Mouse (Mus musculus) limb, embryonic 15.5 days (tissue): ENCODE measurements around the gene Mum1. TPM values are rescaled to one million over a fixed set of nuclear protein-coding genes. Genes with fewer than 3 reads are reported as not detected.

Experiments
- ATAC-seq: fragments of 200-750 bp; cut with Nextera tagmentation; 2 replicates; pipeline ENCODE4 v1.8.0; 2017; ENCODE audit warnings: low read depth, moderate TSS enrichment; ENCODE audit not compliant: insufficient number of reproducible peaks, low FRiP score, low TSS enrichment
- H3K27ac ChIP-seq: fragments of 300-500 bp; sonication (generic); 2 replicates; pipeline ENCODE4 v1.5.1; 2015; ENCODE audit warnings: moderate library complexity, mild to moderate bottlenecking, inconsistent platforms
- H3K27me3 ChIP-seq: fragments of 300-500 bp; sonication (generic); 2 replicates; pipeline ENCODE4 v1.6.1; 2015; ENCODE audit warnings: inconsistent platforms
- H3K36me3 ChIP-seq: fragments of 300-500 bp; sonication (generic); 2 replicates; pipeline ENCODE4 v1.6.1; 2015; ENCODE audit warnings: inconsistent platforms
- H3K4me1 ChIP-seq: fragments of 300-500 bp; sonication (generic); 2 replicates; pipeline ENCODE4 v1.6.1; 2015; ENCODE audit warnings: inconsistent platforms
- H3K4me2 ChIP-seq: fragments of 300-500 bp; sonication (generic); 2 replicates; pipeline ENCODE4 v1.6.1; 2015; ENCODE audit warnings: mild to moderate bottlenecking, inconsistent platforms
- H3K4me3 ChIP-seq: fragments of 300-500 bp; sonication (generic); 2 replicates; pipeline ENCODE4 v1.5.1; 2015; ENCODE audit warnings: mild to moderate bottlenecking, inconsistent platforms
- H3K9ac ChIP-seq: fragments of 300-500 bp; sonication (generic); 2 replicates; pipeline ENCODE4 v1.6.1; 2015; ENCODE audit warnings: inconsistent platforms
- H3K9me3 ChIP-seq: fragments of 300-500 bp; sonication (generic); 2 replicates; pipeline ENCODE4 v1.6.1; 2016; ENCODE audit warnings: inconsistent platforms
- WGBS: fragments of 180-500 bp; shearing (Covaris S2); methylation state at CpG from one replicate; pipeline ENCODE4 v1.1.7; 2015; 5-methylcytosine and 5-hydroxymethylcytosine counted together
- polyA plus RNA-seq: library from polyadenylated mRNA; unstranded; fragments of >200 nt; fragmentation: Nextera tagmentation; extraction: Ambion mirVana; gene quantifications from 2 replicates; pipeline ENCODE4 v1.2.1, GENCODE M21; 2015

Gene Mum1
- polyA plus RNA-seq, 1 experiment from 2014 or later = 67.6 TPM

DNA sequence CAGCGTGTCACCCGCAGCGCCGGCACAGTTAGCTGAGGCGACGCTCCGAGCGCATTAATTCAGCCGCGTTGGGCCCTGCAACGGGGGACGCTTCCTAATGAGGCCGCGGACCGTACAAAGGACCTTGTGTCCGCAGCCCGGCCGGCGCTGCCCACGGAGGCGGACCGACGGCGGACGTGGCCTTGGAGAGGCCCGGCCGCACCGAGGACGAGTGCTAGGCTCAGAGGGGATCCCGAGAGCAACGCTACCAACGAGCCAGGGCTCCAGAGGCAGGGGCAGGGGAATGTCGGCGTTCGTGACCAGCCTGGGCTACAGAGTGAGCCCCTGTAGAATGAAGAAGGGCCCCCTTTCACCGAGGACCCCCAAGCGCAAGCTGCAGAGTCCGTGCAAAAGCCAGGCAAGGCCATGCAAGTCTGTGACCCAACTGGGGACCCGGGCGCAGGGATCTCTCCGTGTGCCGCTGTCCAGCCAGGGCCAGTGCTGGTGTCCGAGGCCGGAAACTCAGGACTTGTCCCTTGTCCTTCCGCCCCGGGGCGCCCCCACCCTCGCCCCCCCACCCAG is 35.7 kb upstream of the Mum1 start:
- Histone ChIP-seq H3K36me3 (peaks cover 20% of the 10 kb centered on the region), H3K4me2 (peak overlapping the region; percentile 71), H3K27me3 (peaks cover 38% of the 10 kb centered on the region), H3K9me3 (no peaks in the 10 kb centered on the region), H3K4me1 (peaks cover 28% of the 10 kb centered on the region), H3K4me3 (peak overlapping the region; percentile 43), H3K9ac (peak overlapping the region; percentile 42), H3K27ac (no peak overlapping the region; the same call in 1 of the 2 replicates)
- 0 out of 2 replicates have a peak, but pooled peaks have one; percentile 42 for ATAC-seq
- 1% methylated on average over 48 of the region's 48 CpGs for WGBS

DNA sequence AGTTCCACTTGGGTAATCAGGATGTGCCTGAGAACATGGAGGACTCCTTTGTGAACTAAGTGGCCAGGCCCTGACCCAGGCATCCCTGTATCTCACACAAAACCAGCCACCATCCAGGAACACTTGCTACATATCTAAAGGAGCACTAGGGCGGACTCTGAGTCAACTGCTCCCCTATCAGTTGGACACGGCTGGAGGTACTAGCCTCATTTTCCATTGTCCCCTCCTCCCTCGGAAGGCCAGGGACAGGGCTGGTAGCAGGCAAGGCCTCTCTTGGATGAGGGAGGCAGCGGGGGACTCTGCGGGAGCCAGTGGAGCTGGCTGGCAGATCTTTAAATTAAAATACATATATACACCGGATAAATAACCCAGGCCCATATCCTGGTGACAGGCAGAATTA is 32.3 kb upstream of the Mum1 start:
- no peak overlapping the region for H3K27ac ChIP-seq
- ATAC-seq = no peak
- H3K27me3 ChIP-seq = peaks cover 32% of the 10 kb centered on the region
- 79% methylated on average over 6 of the region's 6 CpGs for WGBS
- no peak overlapping the region for H3K4me2 ChIP-seq
- H3K9ac ChIP-seq = no peak overlapping the region
- no peak overlapping the region for H3K4me3 ChIP-seq
- H3K36me3 ChIP-seq = peaks cover 3% of the 10 kb centered on the region; the same call in 1 of the 2 replicates
- H3K9me3 ChIP-seq = no peaks in the 10 kb centered on the region
- H3K4me1 ChIP-seq = peaks cover 18% of the 10 kb centered on the region

DNA sequence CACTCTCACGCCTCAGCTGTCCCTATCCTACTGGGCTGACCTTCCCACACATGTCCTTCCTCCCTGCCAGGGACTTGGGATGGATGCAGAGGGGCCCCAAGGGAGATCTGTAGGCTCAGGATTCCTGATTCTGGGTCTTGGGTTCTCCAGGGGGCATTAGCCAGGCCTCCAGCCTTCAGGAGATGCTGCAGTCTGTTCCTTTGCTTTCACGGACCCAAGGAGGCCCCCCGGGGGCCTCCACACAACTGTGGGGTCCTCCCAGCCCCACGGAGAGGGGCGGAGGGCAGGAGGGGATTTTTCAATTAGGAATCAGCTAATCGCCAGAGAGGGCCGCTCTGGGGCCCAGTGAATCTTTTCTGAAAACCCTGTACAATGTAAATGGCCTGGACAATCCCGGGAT is 31.8 kb upstream of the Mum1 start:
- WGBS = 61% methylated on average over 8 of the region's 8 CpGs
- H3K27ac ChIP-seq = no peak overlapping the region
- no peaks in the 10 kb centered on the region for H3K36me3 ChIP-seq
- no peak overlapping the region for H3K9ac ChIP-seq
- peaks cover 29% of the 10 kb centered on the region for H3K27me3 ChIP-seq
- no peaks in the 10 kb centered on the region for H3K9me3 ChIP-seq
- H3K4me1 ChIP-seq = peaks cover 16% of the 10 kb centered on the region
- ATAC-seq = no peak
- no peak overlapping the region for H3K4me2 ChIP-seq
- H3K4me3 ChIP-seq = no peak overlapping the region

DNA sequence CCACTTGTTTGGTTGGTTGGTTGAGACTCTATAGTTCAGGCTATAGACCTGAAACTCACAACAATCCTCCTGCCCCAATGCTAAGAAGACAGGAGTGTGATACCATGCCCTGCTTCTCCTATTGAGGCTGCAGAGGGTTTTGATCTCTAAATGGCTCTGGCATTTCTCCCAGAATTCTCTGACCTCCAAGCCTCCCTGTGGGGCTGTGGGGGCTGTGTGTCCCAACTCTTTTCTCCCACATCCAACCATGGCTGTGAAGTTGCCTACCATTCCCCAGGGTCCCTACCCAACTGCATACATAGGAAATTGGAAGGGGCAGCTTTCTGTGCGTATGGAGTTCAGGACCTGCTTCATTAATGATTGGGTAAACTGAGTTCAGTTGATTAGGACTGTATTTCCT is 30.1 kb upstream of the Mum1 start:
- ATAC-seq = no peak
- H3K4me2 ChIP-seq = no peak overlapping the region
- peaks cover 4% of the 10 kb centered on the region for H3K4me1 ChIP-seq
- no peaks in the 10 kb centered on the region for H3K9me3 ChIP-seq
- H3K27ac ChIP-seq = no peak overlapping the region
- H3K36me3 ChIP-seq = no peaks in the 10 kb centered on the region
- H3K4me3 ChIP-seq = no peak overlapping the region
- 79% methylated on average over 1 of the region's 1 CpGs for WGBS
- no peak overlapping the region for H3K9ac ChIP-seq
- H3K27me3 ChIP-seq = peaks cover 13% of the 10 kb centered on the region; the same call in 1 of the 2 replicates

DNA sequence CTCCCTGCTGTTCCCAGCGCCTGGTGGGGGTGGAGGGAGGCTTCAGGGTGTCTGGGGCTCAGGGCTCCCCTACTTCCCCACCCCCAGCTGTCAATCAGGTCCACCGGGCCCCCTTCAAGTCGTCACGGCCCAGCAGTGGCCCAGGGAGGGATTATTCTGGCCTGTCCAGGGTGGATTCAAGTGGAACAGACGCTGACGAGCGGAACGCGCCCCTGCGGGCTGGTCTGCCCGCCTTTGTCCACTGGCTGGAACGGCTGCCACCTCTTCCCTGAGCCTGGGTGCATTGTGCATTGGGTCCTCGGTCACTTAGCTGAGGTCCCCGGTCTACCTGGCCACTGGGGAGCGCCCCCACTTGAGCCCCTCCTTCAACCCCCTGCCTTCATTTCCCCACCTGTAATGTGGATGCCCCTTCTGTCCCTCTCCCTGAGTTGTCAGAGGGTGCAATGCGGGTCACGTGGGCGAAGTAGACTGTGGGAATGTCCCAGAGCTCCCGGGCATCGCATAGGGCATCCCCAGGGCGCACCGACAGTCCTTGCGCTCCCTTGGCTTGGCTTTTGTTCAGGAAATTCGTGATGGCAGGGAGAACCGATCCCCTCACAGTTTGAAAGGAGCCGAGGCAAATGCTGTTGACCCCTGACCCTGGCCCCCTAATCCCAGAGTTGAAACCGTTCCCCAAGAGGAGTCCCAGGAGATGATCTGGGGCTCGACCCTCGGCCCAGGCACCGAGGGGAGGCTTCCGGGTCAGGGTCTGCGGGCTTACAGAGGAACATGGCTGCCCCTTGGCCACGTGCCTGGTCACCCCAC is 29.3 kb upstream of the Mum1 start:
- peaks cover 8% of the 10 kb centered on the region; the same call in 1 of the 2 replicates for H3K27me3 ChIP-seq
- no peak for ATAC-seq
- no peak overlapping the region for H3K4me2 ChIP-seq
- no peak overlapping the region for H3K27ac ChIP-seq
- peaks cover 4% of the 10 kb centered on the region for H3K4me1 ChIP-seq
- H3K4me3 ChIP-seq = no peak overlapping the region
- 74% methylated on average over 33 of the region's 33 CpGs for WGBS
- H3K36me3 ChIP-seq = no peaks in the 10 kb centered on the region
- no peaks in the 10 kb centered on the region for H3K9me3 ChIP-seq
- no peak overlapping the region for H3K9ac ChIP-seq

DNA sequence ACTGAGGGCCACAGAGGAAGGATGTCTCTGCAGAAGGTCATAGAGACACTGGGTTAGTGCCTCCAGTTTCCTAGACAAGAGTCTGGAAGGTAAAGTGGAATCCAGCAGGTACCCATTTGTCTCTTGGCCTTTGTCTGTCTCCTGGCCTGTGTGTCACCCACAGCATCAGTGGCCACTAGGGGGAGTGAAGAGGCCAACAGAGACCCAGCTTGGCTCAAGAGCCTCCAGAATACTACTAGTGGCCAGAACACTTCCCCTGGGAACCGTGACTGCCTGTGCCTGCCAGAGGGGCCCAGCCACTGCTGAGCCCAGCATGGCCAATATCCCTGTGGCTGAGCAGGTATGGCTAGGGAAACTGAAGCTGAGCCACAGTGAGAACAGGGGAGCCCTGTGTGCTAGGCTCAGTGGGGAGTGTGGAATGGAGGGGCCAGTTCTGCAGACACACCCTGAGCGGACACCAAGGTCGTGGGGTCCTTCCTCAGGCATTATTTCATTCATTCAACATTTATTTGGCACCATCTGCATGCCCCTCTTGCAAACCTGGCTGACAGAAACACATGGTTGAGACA is 26.7 kb upstream of the Mum1 start:
- no peaks in the 10 kb centered on the region for H3K9me3 ChIP-seq
- no peak overlapping the region for H3K4me3 ChIP-seq
- 44% methylated on average over 3 of the region's 3 CpGs for WGBS
- H3K36me3 ChIP-seq = no peaks in the 10 kb centered on the region
- peaks cover 4% of the 10 kb centered on the region for H3K4me1 ChIP-seq
- no peak overlapping the region for H3K27ac ChIP-seq
- H3K9ac ChIP-seq = no peak overlapping the region
- no peak for ATAC-seq
- no peak overlapping the region for H3K4me2 ChIP-seq
- no peaks in the 10 kb centered on the region for H3K27me3 ChIP-seq

DNA sequence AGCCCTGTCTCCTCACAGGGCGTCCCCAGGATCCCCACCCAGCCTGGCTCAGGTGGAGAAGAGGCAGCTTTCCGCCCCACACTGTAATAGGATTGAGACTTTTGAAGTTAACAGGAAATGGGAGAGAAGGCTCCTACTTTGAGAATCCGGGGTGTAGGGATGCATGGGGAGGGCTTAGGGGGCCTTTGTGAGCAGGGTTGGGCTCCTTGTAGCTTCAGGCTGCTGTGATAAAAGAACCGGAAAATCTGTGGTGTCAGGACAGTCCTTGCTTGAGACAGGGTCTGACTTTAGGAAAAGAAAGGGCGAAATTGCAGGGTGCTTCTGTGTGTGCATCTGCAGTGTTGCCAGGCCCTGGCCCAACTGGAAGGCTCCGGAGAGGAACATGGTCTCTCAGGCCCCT is 25.7 kb upstream of the Mum1 start:
- Histone ChIP-seq H3K27ac (no peak overlapping the region), H3K4me3 (no peak overlapping the region), H3K9me3 (no peaks in the 10 kb centered on the region), H3K36me3 (no peaks in the 10 kb centered on the region), H3K27me3 (no peaks in the 10 kb centered on the region), H3K4me1 (peaks cover 4% of the 10 kb centered on the region), H3K4me2 (no peak overlapping the region), H3K9ac (no peak overlapping the region)
- 76% methylated on average over 6 of the region's 6 CpGs for WGBS
- ATAC-seq = no peak

DNA sequence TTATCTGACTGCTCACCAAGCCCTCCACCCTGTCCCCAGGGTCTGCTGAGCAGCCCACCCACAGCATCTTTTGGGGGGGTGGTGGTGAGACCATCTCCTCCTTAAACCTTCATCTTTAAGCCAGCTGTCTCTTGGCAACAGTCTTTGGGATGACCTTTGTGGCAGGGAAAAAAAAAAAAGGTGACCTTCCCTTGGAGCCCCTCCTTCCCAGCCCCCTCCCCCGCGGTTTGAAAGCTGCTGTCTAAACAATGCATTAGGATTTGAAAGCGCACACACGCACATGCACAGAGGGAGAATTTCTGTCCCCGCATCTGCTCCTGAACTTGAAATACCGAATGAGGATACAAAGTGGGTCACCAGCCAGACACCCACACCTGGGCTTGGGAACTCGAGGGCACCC is 22.2 kb upstream of the Mum1 start:
- peaks cover 9% of the 10 kb centered on the region for H3K4me1 ChIP-seq
- WGBS = 49% methylated on average over 7 of the region's 7 CpGs
- H3K4me3 ChIP-seq = no peak overlapping the region
- H3K9ac ChIP-seq = no peak overlapping the region
- H3K27me3 ChIP-seq = peaks cover 3% of the 10 kb centered on the region; the same call in 1 of the 2 replicates
- H3K27ac ChIP-seq = no peak overlapping the region
- no peaks in the 10 kb centered on the region for H3K36me3 ChIP-seq
- H3K9me3 ChIP-seq = no peaks in the 10 kb centered on the region
- ATAC-seq = no peak
- H3K4me2 ChIP-seq = no peak overlapping the region

DNA sequence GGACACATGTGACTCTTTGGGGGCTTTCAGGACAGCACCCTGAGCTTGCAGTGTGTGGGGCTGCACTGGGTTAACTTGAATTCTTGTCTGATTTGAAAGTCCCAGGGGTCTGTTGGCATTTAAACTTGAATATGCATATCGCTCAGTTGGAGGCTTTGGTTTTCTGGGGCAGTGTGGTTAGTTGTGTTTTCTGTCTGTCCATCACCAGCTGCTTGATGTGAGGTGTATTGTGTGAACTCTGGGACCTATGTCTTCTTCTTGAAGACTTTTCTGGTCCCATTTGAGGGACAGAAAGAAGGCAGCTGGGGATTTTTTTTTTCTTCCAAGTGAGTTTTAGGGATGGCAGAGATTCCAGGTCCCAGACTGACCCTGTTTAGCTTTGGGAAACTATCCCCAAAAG is 19.0 kb upstream of the Mum1 start:
- Histone ChIP-seq H3K36me3 (no peaks in the 10 kb centered on the region), H3K27ac (no peak overlapping the region), H3K4me1 (peaks cover 7% of the 10 kb centered on the region), H3K9me3 (no peaks in the 10 kb centered on the region), H3K4me2 (no peak overlapping the region), H3K4me3 (no peak overlapping the region), H3K9ac (no peak overlapping the region), H3K27me3 (peaks cover 7% of the 10 kb centered on the region)
- ATAC-seq = no peak
- 56% methylated on average over 1 of the region's 1 CpGs for WGBS

DNA sequence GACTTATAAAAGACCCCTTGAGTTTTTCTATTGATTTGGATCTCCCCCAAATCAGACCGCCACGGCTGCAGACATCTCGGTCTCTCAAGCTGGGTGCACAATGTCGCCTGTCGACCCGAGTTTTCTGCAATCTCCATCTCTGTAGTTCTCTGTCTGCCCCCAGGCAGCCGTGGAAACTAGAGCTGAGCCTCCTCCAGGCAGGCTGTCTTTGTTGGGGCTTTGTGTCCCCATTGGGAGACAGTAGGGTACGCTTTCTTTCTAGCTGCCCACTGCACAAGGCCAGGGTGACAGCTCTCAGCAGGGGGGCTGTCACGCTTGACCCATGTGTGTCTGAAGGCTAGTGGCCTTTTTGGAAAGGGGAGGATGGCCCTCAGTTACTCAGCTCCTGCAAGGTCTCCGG is 18.6 kb upstream of the Mum1 start:
- 69% methylated on average over 10 of the region's 10 CpGs for WGBS
- peaks cover 7% of the 10 kb centered on the region for H3K27me3 ChIP-seq
- H3K36me3 ChIP-seq = no peaks in the 10 kb centered on the region
- H3K4me1 ChIP-seq = peaks cover 7% of the 10 kb centered on the region
- no peak overlapping the region for H3K27ac ChIP-seq
- H3K9me3 ChIP-seq = no peaks in the 10 kb centered on the region
- H3K4me2 ChIP-seq = no peak overlapping the region
- no peak overlapping the region for H3K4me3 ChIP-seq
- no peak overlapping the region for H3K9ac ChIP-seq
- no peak for ATAC-seq

DNA sequence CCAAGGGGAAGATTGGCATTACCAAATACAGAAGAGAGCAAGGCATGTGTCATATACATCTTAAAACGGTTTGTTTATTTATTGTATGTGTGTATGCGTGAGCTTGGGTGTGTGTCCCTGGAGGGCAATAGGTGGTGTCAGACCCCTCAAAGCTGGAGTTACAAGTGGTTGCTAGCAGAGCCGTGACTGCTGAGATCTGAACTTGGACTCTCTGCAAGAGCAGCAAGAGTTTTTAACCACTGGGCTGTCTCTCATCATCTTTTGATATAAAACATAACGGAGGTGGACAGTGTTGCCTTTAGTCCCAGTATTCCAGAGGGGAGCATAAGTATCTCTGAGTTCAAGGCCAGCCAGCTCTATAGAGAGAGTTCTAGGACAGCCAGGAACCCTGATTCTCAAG is 18.0 kb upstream of the Mum1 start:
- WGBS = 72% methylated on average over 4 of the region's 4 CpGs
- Histone ChIP-seq H3K36me3 (no peaks in the 10 kb centered on the region), H3K4me2 (no peak overlapping the region), H3K4me1 (peaks cover 7% of the 10 kb centered on the region), H3K9ac (no peak overlapping the region), H3K9me3 (no peaks in the 10 kb centered on the region), H3K27me3 (peaks cover 7% of the 10 kb centered on the region), H3K27ac (no peak overlapping the region), H3K4me3 (no peak overlapping the region)
- ATAC-seq = no peak

DNA sequence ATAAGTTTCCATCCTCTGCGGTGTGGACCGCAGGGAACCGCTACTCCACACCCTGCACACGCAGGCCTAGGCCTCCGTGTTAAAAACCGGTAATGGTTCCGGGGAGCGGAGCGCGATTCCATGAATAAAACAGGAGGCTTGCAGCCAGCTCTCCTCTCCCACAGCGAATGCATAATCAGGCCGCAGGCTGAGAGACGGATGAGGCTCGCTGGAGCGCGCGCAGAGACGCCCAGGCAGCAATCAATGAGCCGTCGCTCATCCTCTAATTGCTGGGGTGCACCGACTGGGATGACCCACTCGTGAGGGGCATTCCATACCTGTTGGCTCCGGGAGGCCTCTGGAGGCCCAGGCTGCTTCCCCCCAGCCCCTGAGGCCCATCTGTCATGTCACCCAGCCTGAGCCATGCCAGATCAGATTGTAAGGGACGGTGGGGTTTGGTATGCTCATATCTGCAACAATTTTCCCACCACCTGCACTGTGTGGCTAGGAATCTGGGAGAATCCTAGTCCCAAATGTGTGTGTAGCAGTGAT is 17.3 kb upstream of the Mum1 start:
- Histone ChIP-seq H3K9me3 (no peaks in the 10 kb centered on the region), H3K4me3 (no peak overlapping the region), H3K9ac (0 out of 2 replicates have a peak overlapping the region, but pooled peaks have one; percentile 7), H3K36me3 (no peaks in the 10 kb centered on the region), H3K4me2 (0 out of 2 replicates have a peak overlapping the region, but pooled peaks have one; percentile 7), H3K27me3 (peaks cover 7% of the 10 kb centered on the region), H3K27ac (no peak overlapping the region), H3K4me1 (peaks cover 7% of the 10 kb centered on the region)
- 15% methylated on average over 24 of the region's 24 CpGs for WGBS
- no peak for ATAC-seq
